Mouse (Mus musculus) ovary, adult 2 months (tissue): ENCODE measurements around the gene Glp1r. TPM values are rescaled to one million over a fixed set of nuclear protein-coding genes. Genes with fewer than 3 reads are reported as not detected.

Experiments used
- polyA plus RNA-seq: library from polyadenylated mRNA; depleted of rRNA; stranded (reverse); fragments of >200 nt; gene quantifications from 2 replicates; pipeline ENCODE4 v1.2.3, GENCODE M21; 2012; rRNA removed

The Glp1r gene
- 0.06 and 0.29 TPM in 2 replicates for polyA plus RNA-seq

GRCm38 (mm10) chr17:30901627-30902026 is at the start of gene Glp1r:
TSS of gene Glp1r (plus strand) at chr17:30901817.

GRCm38 (mm10) chr17:30954340-30954739 is 52.7 kb downstream of the Glp1r start, which contains the start of gene Umodl1:
TSS of gene Umodl1 (plus strand) at chr17:30954640.

Other genes with a start within 250 kb of the Glp1r start
- 14.0 and 14.6 TPM in 2 replicates for gene Umodl1, start 52.8 kb downstream of the Glp1r start, polyA plus RNA-seq
- gene Abcg1, start 155.9 kb downstream of the Glp1r start, polyA plus RNA-seq: 11.1 and 11.5 TPM in 2 replicates
- 2.5 and 2.9 TPM in 2 replicates for gene Tff3, start 227.8 kb downstream of the Glp1r start, polyA plus RNA-seq
- gene Tff2, start 242.5 kb downstream of the Glp1r start, polyA plus RNA-seq: 0.82 TPM in 1 of 2 replicates, not detected in the other